Mouse (Mus musculus): ENCODE data around the gene Cfl1.
A peak's percentile ranks its signal among the peaks of the same experiment; 100 is the strongest.

GRCm38 (mm10) chr19:5473720-5474119, 16.5 kb upstream of the Cfl1 start, which contains the start of gene Efemp2:
- TF ChIP-seq CTCF (IDR thresholded peaks at IDR 0.05) = 0 out of 2 replicates have a peak, but pooled peaks have one; percentile 2
- 0 out of 2 replicates have a peak, but pooled peaks have one; percentile 47 for TF ChIP-seq EP300 (IDR thresholded peaks at IDR 0.05)

Measured in lung, postnatal 0 days (tissue).